Mouse (Mus musculus): ENCODE measurements around the gene Tfap2a. TPM values are rescaled to one million over a fixed set of nuclear protein-coding genes. Genes with fewer than 3 reads are reported as not detected.

The Tfap2a gene
- total and polyA plus RNA-seq, 2 experiments from 2014 or later: 0.69 TPM; not detected in 1

DNA sequence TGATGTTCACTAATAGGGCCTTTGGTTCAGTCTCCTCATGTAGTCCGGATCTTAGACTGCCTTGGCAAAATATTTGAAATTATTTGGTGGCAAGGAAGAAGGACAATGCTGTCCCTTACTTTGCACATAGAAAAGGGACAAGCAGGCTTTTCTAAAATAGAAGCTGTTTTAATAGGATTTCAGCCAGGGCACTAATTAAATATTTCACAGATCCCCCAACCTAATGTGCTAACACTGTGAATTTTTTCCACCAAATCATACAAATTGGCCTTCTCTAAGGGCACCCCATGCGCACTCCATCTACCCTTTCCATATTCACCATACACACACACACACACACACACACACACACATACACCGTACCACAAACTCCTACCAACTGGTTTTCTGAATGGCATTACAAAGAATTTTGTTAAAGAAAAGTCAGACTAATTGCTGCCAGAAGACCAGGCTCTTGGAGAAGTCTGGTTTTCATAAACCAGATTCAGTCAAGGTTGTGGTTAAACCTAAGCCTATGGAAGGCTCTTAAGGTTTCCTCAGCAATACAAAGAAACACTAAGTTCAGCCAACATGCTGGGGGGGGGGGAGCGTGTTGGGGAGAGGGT, 32.3 kb downstream of the Tfap2a start:
- WGBS: 13% methylated on average over 4 of the region's 4 CpGs
- Histone ChIP-seq H3K27ac (ENCODE audit: low read depth) (no peak overlapping the region), H3K27me3 (ENCODE audit: control insufficient read depth, insufficient read depth, low read length) (peaks cover 100% of the 10 kb centered on the region), H3K9me3 (replicated peaks; ENCODE audit: control insufficient read depth, low read length) (no peaks in the 10 kb centered on the region), H3K4me2 (ENCODE audit: low read depth, low read length) (no peak overlapping the region), H3K4me1 (ENCODE audit: control insufficient read depth, insufficient read depth) (no peaks in the 10 kb centered on the region), H3K36me3 (replicated peaks; ENCODE audit: control insufficient read depth, insufficient read depth, low read length) (no peaks in the 10 kb centered on the region), H3K9ac (replicated peaks; ENCODE audit: low read depth, low read length) (no peak overlapping the region), H3K4me3 (ENCODE audit: low read depth, low read length) (no peak overlapping the region)
- TF ChIP-seq EP300 (IDR thresholded peaks at IDR 0.05; ENCODE audit: low read depth): no peak
- no peak for TF ChIP-seq CTCF (IDR thresholded peaks at IDR 0.05; ENCODE audit: low read depth)
- ATAC-seq (ENCODE audit: insufficient read depth, low read depth) (no peak), DNase-seq (ENCODE audit: low spot score) (no peak)

DNA sequence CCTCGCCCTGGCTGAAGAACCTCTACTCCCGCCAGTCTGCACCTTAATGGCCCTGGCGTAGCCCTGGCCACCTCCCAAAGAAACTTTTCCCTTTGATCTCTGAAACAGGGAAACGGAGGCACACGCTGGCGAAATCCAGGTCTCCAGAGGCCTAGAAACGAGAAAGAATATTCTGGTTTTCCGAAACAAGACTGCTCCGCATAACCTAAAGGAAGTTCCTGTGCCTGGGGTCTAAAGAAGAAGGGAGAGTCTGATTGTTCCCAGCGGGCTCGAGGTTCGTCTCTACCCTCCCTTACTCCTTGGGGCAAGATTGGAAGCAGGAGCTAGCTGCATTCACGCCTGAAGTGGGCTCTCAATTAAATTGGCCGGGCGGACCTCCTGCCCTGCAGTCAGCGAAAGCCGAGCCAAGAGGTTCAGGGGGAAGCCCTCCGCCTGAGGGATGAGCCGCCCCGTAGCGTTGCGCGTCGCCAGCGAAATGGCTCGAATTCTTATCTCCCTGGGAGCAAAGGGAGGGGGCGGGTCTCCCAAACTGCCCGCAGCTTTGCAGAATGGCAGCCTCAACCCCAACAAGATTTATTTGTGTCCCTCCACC, 33.2 kb downstream of the Tfap2a start:
- H3K27me3 ChIP-seq (ENCODE audit: control insufficient read depth, insufficient read depth, low read length): peaks cover 99% of the 10 kb centered on the region
- H3K4me3 ChIP-seq (ENCODE audit: low read depth, low read length): 0 out of 2 replicates have a peak overlapping the region, but pooled peaks have one; percentile 8
- no peak for TF ChIP-seq CTCF (IDR thresholded peaks at IDR 0.05; ENCODE audit: low read depth)
- no peak for TF ChIP-seq EP300 (IDR thresholded peaks at IDR 0.05; ENCODE audit: low read depth)
- H3K36me3 ChIP-seq (replicated peaks; ENCODE audit: control insufficient read depth, insufficient read depth, low read length): no peaks in the 10 kb centered on the region
- no peak for ATAC-seq (ENCODE audit: insufficient read depth, low read depth)
- no peak overlapping the region for H3K9ac ChIP-seq (replicated peaks; ENCODE audit: low read depth, low read length)
- H3K27ac ChIP-seq (ENCODE audit: low read depth): no peak overlapping the region
- 2% methylated on average over 28 of the region's 28 CpGs for WGBS
- no peak overlapping the region for H3K4me2 ChIP-seq (ENCODE audit: low read depth, low read length)
- DNase-seq (ENCODE audit: low spot score): no peak
- no peaks in the 10 kb centered on the region for H3K4me1 ChIP-seq (ENCODE audit: control insufficient read depth, insufficient read depth)
- no peaks in the 10 kb centered on the region for H3K9me3 ChIP-seq (replicated peaks; ENCODE audit: control insufficient read depth, low read length)

DNA sequence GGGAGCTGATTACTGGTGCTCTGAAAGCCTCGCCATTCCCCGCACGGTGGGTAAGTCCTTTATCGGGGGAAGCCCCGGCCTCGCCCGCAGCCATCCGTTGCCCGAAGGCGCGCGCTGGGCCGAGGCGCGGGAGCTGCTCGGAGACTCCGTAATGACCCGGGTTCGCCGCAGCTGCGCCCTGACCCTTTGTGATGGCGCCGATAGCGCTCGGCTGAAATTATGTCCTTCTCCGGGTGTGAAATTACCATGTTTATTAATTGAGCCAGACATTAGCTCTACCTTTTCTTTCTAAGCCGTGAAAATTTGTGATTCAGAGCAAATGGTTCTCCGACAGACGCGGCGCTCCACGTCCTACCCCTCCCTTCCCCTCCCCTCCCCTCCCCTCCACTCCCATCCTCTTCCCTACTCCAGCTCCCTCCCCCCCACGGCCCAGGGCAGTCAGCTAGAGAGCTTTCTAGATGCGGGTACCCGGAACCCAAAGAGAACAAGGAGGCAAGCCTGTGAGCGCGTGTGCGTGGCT, 34.1 kb downstream of the Tfap2a start:
- Histone ChIP-seq H3K27ac (ENCODE audit: low read depth) (no peak overlapping the region), H3K4me1 (ENCODE audit: control insufficient read depth, insufficient read depth) (no peaks in the 10 kb centered on the region), H3K4me2 (ENCODE audit: low read depth, low read length) (peak overlapping the region; percentile 25; the same call in 1 of the 2 replicates), H3K27me3 (ENCODE audit: control insufficient read depth, insufficient read depth, low read length) (peaks cover 97% of the 10 kb centered on the region), H3K9me3 (replicated peaks; ENCODE audit: control insufficient read depth, low read length) (no peaks in the 10 kb centered on the region), H3K4me3 (ENCODE audit: low read depth, low read length) (peak overlapping the region; percentile 11; the same call in 1 of the 2 replicates), H3K36me3 (replicated peaks; ENCODE audit: control insufficient read depth, insufficient read depth, low read length) (no peaks in the 10 kb centered on the region), H3K9ac (replicated peaks; ENCODE audit: low read depth, low read length) (no peak overlapping the region)
- ATAC-seq (ENCODE audit: insufficient read depth, low read depth) (no peak), DNase-seq (ENCODE audit: low spot score) (no peak)
- TF ChIP-seq EP300 (IDR thresholded peaks at IDR 0.05; ENCODE audit: low read depth) (no peak), CTCF (IDR thresholded peaks at IDR 0.05; ENCODE audit: low read depth) (no peak)
- 2% methylated on average over 38 of the region's 38 CpGs for WGBS

DNA sequence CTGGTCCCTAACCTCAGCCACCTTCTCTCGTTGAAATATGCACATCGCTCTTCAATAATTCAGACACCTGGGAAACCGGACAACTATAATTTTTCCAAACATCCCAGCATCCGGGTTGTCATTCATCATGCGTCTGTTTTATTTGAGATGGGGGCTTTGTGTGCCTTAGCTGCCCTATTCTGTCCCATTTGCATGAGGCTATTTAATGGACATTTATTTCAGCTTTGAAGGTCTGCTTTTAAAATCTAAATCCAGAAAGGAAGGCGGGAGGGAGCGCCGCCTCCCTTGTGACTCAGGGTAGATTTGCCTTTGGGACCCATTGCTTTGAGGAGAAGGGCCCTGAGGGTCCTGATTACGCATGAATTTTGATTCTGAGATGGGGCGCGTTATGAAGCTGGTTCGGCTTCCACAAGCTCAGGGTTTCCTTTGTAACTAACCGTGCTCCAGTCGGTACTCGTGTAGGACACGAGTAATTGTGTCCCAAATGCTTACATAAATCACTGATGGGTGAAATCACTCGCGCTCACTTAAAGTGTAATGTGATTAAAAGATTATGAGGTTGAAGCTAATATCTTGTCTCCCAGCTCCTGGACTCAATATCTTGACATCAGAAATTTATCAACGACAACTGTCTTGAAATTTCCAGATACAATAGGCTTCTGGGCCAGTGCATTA, 34.9 kb downstream of the Tfap2a start:
- TF ChIP-seq EP300 (IDR thresholded peaks at IDR 0.05; ENCODE audit: low read depth) (no peak), CTCF (IDR thresholded peaks at IDR 0.05; ENCODE audit: low read depth) (no peak)
- WGBS: 2% methylated on average over 19 of the region's 19 CpGs
- DNase-seq (ENCODE audit: low spot score) (no peak), ATAC-seq (ENCODE audit: insufficient read depth, low read depth) (no peak)
- H3K36me3 ChIP-seq (replicated peaks; ENCODE audit: control insufficient read depth, insufficient read depth, low read length): no peaks in the 10 kb centered on the region
- H3K4me1 ChIP-seq (ENCODE audit: control insufficient read depth, insufficient read depth): no peaks in the 10 kb centered on the region
- H3K9ac ChIP-seq (replicated peaks; ENCODE audit: low read depth, low read length): no peak overlapping the region
- no peak overlapping the region for H3K4me2 ChIP-seq (ENCODE audit: low read depth, low read length)
- no peak overlapping the region for H3K27ac ChIP-seq (ENCODE audit: low read depth)
- H3K9me3 ChIP-seq (replicated peaks; ENCODE audit: control insufficient read depth, low read length): no peaks in the 10 kb centered on the region
- peaks cover 89% of the 10 kb centered on the region for H3K27me3 ChIP-seq (ENCODE audit: control insufficient read depth, insufficient read depth, low read length)
- no peak overlapping the region for H3K4me3 ChIP-seq (ENCODE audit: low read depth, low read length)

DNA sequence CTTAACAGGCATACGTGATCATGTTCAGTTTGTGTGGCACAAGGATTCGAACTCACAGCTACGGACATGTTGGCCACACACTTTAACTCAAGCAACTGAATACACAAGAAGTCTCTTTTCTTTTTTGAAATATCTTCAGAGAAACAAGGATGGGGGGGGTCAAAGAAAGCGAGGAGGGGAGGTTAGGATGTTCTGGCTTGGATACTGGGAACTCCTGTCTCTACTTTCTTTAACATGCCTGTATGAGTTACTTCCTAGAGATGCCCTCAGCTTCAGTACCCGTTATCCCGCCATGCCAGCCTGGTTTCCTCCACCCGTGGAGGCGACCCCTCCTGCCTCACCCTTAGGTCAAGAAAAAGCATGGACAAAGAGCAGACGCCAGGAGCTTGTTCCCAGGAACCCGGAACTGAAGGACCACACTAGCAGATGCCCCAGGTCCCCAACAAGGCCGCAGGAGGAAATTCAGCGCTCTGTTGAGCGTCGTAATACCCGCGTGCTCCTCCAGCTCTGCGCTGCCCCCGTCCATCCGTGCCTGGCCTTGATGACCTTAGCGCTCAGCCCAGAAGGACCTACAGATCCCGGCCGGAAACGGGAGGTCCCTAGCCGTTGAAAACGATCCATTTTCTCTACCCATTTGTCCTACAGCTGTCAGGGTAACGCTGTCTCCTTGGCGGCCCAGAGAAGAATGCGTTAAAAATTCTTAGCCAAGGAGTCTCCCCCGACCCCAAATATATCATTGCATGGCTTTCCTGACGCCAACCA, 35.6 kb downstream of the Tfap2a start:
- Histone ChIP-seq H3K27me3 (ENCODE audit: control insufficient read depth, insufficient read depth, low read length) (peaks cover 82% of the 10 kb centered on the region), H3K36me3 (replicated peaks; ENCODE audit: control insufficient read depth, insufficient read depth, low read length) (no peaks in the 10 kb centered on the region), H3K4me1 (ENCODE audit: control insufficient read depth, insufficient read depth) (no peaks in the 10 kb centered on the region), H3K27ac (ENCODE audit: low read depth) (no peak overlapping the region), H3K4me3 (ENCODE audit: low read depth, low read length) (no peak overlapping the region), H3K9me3 (replicated peaks; ENCODE audit: control insufficient read depth, low read length) (no peaks in the 10 kb centered on the region), H3K9ac (replicated peaks; ENCODE audit: low read depth, low read length) (no peak overlapping the region), H3K4me2 (ENCODE audit: low read depth, low read length) (no peak overlapping the region)
- no peak for TF ChIP-seq EP300 (IDR thresholded peaks at IDR 0.05; ENCODE audit: low read depth)
- TF ChIP-seq CTCF (IDR thresholded peaks at IDR 0.05; ENCODE audit: low read depth): no peak
- no peak for DNase-seq (ENCODE audit: low spot score)
- no peak for ATAC-seq (ENCODE audit: insufficient read depth, low read depth)
- 6% methylated on average over 30 of the region's 30 CpGs for WGBS

Measured in heart, postnatal 0 days (tissue).